Mouse (Mus musculus) telencephalon, adult 2 months (tissue): ENCODE measurements around the gene Dnajc11.

Experiments used
- DNase-seq: peaks from one replicate; pipeline ENCODE4 v3.0.0-alpha.2; 2011; ENCODE audit warnings: low read depth, low spot score

Gene Dnajc11

DNA sequence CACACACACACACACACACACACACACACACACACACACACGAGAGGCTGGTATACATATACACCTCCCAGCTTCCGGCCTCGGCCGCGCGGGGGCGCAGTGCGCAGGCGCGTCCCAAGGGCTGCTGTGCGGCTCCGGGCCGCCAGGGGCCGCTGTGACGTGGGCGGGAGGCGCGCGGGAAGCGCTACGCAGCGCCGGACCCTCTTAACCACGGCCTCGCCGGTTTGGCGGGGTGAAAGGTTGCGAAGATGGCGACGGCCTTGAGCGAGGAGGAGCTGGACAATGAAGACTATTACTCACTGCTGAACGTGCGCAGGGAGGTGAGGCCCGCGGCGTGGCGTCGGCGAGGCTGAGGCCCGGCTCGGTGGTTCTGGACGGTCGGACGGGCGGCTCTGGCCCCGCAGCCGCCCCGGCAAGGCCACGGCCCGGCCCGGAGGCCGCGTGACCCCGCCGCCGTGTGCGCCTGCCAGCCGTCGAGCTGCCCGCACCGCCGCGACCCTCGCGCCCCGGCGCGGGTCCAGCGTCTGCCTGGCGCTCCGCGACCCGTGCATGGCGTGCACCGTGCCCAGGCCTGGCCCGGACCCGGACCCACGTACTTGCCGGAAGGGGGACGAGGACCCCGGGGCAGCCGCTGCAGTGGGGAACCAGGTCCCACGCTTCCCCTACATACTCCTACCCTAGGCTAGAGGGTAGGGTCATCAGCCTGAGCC lies at the start of gene Dnajc11:
Dnajc11 (plus strand) TSS at position 187 of the 710 bp plus-strand sequence.
- DNase-seq: peak; percentile 87

DNA sequence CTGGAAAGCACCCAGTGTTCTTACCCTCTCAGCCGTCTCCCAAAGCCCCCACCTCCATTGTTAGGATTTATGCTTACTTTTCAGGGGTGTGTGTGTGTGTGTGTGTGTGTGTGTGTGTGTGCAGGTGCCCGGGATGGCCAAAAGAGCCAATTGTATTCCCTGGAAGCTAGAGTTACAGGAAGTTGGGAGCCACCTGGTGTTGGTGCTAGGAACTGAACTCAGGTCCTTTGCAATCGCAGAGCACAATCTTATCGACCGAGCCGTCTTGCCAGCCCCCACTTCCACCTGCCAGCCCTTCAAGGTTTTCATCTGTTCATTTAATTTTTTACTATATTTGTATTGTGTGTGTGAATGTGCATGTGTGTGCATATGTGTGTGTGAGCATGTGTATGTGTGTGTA lies 40.2 kb upstream of the Dnajc11 start:
- DNase-seq: no peak

DNA sequence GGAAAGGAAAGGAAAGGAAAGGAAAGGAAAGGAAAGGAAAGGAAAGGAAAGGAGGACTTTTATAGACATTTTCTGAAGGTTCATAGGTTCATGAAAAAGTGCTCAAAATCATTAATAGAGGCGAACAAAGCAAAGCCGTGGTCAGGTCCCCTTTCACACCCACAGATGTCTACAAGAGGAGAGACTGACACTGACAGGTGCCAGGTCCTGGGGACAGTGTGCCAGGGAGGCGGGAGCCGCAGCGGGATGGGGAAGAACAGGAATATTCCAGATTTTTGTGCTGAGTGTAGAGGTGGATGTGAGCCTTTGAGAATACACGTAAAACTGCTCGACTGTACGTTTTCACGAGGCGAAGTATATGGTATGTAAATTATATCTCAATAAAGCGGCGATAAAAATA lies 38.6 kb upstream of the Dnajc11 start:
- no peak for DNase-seq

DNA sequence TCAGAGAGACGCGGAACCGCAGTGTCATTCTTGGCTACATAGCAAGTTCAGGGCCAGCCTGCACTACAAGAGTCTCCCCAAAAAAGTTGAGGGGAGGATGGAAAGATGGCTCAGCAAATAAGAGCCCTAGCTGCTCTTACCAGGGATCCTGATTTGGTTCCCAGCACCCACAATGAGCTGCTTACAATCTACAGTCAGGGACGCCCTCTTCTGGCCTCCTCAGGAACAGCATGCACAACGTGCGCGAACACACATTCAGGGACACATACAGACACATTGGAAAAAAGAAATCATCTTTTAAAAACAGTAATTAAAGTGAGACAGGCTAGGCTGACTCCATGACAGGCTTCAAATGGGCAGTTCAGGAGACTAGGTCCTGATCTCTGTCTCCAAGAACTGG lies 37.9 kb upstream of the Dnajc11 start:
- DNase-seq: no peak

DNA sequence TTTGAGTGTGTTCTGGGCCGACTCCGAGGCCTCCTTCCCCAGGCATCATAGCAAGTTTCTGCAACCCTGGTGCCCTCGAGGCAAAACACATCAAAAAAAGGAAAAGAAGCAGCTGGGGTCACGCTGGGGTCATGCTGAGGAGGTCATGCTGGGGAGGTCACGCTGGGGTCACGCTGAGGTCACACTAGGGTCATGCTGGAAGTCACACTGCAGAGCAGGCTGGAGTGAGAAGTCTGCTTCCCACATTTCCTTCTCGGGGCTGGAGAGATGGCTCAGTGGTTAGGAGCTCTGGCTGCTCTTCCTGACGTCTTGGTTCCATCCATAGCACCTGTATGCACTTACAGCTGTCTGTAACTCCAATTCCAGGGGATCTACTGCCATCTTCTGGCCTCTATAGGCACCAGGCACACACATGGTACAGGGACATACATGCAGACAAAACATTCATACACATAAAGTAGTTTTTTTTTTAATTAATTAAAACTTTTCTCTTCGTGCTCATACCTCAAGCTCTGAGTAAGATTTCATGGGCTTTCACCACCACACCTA lies 36.3 kb upstream of the Dnajc11 start:
- DNase-seq: no peak

DNA sequence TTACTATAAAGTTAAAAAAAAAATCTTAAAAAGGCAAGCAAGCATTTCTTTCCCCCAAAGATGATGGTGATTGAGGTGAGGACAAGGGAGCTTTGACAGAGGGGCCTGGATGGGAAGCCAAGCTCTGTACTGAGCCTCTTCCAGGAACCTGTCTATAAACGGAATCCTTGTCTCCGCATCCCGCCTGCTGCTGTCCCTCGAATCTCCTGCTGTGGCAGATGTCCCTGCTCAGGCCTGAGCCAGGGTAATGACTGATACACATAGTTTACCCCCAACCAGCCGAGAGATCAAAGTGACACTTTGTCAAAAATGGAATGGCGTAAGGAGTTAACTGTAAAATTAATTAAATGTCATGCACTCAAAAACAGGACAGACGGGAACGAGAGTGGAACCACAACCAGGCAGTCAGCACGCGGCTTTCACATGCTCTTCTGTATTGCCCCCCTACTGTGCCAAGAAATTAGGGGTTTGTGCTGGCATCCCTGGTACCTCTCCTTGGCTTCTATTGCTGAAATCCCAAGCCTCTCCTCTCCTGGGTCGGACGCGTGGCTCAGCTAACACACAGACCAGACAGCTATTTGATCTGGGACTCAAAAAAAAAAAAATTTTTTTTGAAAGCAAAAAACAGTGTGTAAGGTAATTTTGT lies 34.8 kb upstream of the Dnajc11 start:
- no peak for DNase-seq

DNA sequence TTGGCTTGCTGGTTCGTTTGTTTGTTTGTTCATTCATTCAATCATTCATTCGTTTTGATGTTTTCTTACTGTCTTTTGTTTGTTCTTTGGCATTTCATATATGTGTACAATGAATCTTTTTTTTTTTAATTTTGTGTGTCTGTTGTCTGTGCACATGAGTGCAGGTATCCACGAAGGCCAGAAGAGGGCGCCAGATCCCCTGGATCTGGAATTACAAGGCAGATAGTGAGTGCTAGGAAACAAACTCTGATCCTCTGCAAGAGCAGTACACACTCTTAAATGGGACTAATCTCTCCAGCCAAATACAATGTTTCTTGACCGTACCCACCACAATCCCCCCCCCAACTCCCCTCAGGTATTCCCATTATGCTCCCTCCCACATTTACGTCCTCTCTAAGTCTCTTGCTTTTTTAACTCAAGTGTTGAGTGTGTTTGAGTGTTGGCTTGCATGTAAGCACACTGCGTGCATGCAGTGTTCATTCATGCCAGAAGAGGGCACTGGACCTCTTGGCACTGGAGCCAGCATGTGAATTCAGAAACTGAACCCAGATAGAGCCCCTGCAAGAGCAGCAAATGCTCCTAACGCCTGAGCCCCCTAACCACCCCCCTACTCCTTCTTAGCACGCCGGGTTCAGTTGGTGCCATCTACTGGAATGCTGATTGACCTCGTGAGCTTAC lies 33.6 kb upstream of the Dnajc11 start:
- no peak for DNase-seq

DNA sequence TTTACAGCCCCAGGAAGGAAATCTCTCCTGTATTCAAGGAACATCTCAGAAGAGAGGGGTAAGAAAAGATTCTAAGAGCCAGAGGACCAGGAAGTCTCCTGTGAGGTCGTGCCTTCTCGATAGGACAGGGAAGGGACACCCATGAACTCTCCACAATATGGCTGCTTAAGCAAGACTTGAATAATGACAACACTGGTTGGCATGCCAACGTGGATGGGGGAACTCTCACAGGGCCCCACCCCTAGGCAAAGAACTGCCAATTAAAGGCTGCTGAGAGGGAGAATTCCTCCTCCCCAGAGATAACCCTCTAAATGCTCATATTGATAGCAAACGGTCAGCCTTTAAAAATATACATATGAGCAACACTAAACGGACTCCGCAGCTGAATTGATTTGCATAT lies 32.8 kb upstream of the Dnajc11 start:
- DNase-seq: no peak

DNA sequence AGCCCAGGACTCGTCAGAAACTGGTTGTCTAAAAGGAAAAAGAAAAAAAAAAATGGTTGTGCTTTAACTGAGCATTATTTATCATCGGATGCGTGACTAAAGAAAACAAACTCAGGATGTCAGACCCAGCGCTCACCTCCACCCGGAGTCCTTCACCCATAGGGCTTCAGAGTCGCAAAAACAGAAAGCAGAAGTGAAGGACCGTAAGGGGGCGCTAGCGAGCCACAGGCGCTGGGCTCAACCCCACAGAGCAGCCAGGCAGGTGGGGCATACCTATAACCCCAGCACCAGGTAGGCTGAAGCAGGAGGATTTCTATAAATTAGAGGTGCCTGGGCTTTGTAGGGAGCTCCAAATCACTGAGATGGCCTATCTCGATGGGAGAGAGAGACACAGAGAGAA lies 32.1 kb upstream of the Dnajc11 start:
- DNase-seq: no peak

DNA sequence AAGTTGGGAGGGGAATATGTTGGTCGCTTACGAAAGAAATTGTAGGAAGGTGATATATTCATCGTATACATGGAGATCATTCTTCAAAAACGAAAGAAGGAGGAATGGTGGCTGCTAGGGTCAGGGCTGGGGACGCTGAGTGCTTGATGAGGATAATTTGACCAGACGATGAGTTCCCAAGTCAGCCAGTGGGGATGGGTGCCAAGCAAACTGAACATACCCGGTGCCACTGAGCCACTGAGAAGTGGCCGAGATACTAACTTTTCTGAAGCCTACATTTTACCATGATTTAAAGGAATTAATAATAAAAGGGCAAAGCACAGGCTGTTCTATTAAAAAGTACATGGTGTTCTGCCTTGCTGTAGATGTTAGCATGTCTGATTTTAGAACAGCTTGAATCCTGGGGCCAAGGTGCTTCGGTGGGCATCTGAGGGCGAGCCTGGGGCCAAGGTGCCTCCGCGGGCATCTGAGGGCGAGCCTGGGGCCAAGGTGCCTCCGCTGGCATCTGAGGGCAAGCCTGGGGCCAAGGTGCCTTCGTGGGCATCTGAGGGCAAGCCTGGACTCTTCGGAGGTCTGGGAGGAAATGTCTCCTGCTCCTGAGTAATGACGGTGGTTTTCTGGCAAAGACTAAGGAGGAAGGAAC lies 31.3 kb upstream of the Dnajc11 start:
- no peak for DNase-seq

DNA sequence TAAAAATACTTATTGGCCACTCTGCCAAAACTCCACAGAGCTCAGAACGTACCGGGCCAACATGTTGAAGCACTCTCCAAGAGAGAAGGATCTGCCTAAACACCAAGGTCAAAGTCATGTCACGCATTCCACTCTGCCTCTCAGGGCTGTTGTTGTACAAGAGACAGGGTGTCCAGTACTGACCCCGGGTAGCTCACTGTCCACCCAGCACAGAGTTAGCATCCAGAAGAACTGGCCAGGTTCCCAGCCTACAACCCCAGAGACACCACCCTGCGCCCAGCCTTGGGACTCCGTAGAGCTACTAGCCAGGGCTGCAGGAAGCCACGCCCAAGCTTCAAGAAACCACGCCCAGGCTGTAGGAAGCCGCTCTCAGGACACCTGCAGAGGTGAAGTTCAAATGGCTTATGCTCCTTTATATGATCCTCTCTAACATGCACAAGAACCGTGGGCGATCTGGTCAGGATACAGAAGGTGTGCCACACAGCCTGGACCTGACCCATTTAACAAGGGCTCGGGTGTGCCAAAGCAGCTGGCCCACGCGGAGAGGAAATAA lies 30.7 kb upstream of the Dnajc11 start:
- no peak for DNase-seq

DNA sequence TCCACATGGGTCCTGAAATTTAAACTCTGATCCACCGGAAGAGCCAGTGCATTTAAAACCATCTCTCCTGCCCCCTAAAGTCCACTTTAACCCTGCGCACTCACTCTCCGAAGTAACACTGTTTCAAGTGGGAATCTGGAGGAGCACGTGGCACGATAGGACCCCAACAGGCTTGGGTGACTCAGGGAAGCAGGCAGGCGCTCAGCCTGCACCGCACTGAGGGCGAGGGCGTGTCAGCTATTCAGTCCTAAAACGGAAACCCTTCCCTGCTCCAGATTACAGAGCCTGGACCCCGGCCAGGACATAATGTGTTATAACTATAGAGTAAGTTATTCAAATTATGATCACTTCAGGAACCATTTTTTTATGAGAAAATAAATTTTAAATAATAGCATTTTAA lies 29.4 kb upstream of the Dnajc11 start:
- DNase-seq: no peak

DNA sequence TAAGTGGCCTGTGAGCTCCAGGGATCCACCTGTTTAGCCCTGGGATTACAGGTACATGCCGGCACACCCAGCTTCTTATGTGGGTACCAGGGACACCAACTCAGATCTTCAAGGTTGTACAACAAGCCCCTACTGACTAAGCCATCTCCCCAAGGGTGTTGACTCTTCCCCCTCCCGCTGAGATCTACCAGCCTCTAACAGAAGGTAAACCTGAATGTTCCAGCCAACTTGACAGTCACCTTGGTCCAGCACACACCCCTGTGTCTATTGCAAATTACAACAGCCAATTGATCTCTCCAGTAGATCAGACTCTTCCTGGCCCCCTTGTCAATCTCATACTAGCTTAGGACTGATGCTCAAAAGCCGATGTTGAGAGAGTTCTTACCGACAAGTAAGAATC lies 27.9 kb upstream of the Dnajc11 start:
- DNase-seq: no peak

DNA sequence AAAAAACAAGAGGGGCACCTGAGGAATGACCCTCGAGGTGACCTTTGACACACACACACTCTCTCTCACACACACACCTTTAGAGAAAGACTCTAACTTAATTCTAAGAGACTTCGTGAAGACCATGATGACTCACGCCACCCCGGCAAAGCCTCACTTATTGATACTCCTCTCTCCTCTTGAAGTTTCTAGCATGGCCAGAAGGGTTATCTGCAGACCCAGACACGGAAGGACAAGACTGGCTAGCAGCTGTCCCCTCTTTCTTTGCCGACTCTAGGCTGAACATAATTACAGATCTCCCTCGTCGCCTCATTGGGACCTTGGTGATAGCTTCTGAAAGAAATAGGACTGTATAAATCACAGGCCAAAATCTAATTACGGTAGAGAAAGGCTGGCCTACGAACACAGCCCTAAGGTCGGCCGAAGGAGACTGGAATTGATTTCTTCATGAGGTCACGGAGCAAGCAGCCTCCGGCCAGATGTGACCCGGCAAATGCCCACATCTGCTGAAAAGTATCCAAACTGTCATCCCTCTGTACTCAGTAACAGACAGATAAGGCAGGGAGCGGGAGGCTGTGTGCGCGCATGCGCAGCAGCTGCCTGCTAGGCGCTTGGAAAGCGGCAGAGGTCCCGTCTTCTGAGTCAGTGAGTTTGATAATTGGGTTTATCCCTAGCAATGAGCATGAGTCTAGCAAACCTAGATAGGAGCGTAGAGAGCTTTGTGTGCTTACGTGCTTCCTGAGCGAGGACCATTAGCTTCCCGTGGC lies 25.7 kb upstream of the Dnajc11 start:
- DNase-seq: no peak

DNA sequence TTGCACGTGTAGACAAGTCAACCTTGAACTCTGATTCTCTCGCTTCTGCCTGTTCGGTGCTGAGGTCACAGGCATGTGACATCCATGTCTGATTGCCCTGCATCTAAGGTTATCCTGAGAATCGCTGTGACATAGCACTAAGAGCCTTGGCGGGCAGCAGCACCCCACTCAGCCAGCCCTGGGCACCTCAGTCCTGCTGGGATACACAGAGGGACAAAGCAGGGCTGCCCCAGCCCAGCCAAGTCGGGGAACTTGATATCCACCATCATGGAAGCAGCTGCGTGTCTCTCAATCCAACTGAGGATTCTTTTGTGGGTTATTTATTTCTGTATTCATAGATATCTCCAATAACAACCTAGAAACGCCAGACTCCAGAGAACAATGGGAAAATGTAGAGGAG lies 24.7 kb upstream of the Dnajc11 start:
- no peak for DNase-seq

DNA sequence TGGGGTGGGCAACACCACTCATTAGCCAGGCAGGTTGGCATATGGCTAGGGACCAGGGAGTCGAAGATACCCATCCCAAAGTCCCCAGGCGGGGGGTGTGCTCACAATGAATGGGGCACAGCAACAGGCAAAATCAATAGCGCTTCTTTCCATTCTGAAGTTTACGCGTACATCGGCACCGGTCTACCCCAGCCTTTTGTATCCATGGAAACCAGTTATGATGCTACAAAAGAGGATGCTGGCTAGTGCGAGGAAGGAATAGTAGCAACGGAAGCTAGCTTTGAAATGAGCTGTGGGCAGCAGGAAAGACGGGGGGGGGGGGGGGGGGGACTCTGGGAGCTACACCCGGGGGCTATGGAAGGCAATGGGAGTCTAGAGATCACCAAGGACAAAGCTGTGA lies 17.2 kb upstream of the Dnajc11 start:
- no peak for DNase-seq

DNA sequence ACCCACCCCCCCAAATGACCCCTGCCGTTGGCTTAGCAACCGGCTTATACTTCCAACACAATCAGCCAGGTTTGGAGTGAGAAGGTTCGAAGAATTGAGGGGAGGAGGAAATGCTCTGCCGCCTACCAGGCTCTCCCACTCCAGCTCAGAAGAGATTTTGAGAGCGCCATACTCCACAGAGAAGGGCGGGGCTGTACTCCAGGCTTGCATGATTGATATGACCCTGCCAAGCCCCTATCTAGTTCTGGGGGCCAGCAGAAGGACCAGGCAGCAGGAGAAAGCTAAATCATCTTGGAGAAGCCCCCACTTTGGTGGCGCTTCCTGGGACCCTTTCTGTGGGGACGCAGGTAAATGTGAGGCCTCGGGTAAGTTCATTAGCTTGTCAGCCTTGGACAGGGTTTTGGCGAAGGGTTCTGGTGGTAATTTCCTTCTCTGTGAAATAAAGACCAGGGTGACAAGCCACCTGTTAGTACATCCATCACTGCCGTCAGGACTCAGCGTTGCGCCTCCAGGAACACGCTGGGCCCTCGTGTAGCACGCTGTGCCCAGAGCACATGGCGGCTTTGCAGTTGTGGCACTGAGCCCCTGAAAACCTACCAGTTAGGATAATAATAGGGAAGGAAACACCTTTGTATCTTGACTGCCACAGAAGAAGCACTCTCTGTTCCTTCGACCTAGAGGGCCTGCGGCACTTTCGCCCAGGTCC lies 14.2 kb upstream of the Dnajc11 start:
- no peak for DNase-seq

DNA sequence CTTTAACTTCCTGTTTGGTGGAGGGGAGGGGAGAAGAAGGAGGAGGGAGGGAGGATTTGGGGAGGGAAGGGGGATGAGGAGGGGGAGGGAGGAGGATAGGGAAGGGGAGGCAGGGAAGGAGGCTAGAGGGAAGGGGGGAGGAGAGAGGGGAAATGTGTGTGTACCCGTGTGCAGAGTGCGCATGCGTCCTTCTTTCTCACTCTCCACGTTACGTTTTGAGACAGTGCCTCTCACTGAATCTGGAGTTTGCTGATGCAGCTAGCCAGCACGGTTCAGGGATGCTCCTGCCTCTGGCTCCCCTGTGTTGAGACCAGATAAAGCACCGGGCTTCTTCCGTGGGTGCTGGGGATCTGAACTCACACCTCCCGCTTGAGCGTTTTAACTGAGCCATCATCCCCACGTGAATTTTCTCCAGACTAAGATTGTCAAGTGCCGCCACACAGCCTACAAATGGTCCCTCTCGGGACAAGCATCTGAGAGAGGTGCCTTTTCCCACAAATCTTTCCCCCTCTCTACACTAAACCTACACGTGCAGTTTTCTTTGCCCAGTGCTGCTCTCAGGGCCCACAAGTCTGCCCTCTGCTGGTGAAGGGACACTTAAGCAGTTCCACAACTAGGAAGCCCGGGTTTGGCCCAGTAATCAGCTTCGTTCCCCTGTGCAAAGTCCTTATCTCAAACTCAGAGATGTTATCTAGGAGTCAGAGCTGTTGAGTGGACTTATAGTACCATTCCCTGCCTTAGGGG lies 13.4 kb upstream of the Dnajc11 start:
- peak; percentile 35 for DNase-seq

DNA sequence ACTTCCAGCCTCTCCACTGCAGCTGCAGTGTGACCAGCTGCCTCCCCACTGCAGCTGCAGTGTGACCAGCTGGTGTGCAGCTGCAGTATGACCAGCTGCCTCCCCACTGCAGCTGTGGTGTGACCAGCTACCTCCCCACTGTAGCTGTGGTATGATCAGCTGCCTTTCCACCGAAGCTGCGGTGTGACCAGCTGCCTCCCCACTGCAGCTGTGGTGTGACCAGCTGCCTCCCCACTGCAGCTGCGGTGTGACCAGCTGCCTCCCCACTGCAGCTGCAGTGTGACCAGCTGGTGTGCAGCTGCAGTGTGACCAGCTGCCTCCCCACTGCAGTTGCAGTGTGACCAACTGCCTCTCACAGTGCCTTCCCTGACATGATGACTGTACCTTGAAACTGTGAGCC lies 11.4 kb upstream of the Dnajc11 start:
- DNase-seq: no peak
